Mouse (Mus musculus): ENCODE measurements at regions not wholly inside any gene's neighbourhood (a gene's known extent, or its start where the extent isn't known, plus 50 kb on each side); places are given as distances from the start of the nearest gene placed in this dataset.

DNA sequence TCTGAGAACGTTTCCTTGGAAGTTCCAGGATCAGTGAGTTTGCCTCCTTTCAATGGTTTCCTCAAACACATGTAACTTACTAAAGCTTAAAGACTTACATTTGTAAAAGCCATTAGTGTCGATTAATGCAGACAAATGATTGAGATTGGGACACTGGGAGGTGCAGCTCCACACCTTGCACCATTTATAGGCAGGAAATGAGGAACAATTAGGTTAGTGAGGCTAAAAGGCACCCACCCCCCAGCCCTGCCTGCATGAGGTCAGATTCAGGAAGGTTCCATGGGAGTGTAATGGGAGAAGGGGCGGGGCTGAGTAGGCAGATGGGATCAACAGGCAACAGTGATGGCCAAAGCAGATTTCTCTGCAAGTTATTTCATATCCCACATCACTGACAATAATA is 131.1 kb upstream of the Gm12728 start:
- Histone ChIP-seq H3K27ac (replicated peaks) (no peak overlapping the region), H3K9me3 (replicated peaks) (no peaks in the 10 kb centered on the region), H3K9ac (no peak overlapping the region), H3K4me1 (no peaks in the 10 kb centered on the region), H3K4me2 (replicated peaks) (no peak overlapping the region), H3K36me3 (no peaks in the 10 kb centered on the region), H3K27me3 (no peaks in the 10 kb centered on the region), H3K4me3 (replicated peaks) (no peak overlapping the region)
- ATAC-seq (ENCODE audit: insufficient number of reproducible peaks, low FRiP score, low TSS enrichment, low read depth), result no peak
- 42% methylated on average over 3 of the region's 3 CpGs for WGBS

GRCm38 (mm10) chr4:105676690-105677089 is 113.0 kb upstream of the Gm12728 start:
- no peak overlapping the region for H3K27ac ChIP-seq (replicated peaks)
- WGBS, result 60% methylated on average over 1 of the region's 1 CpGs
- H3K4me3 ChIP-seq (replicated peaks), result no peak overlapping the region

GRCm38 (mm10) chr4:105690716-105691115 is 99.0 kb upstream of the Gm12728 start:
- no peaks in the 10 kb centered on the region for H3K9me3 ChIP-seq (replicated peaks)
- no peak for ATAC-seq (ENCODE audit: insufficient number of reproducible peaks, low FRiP score, low TSS enrichment, low read depth)
- no peaks in the 10 kb centered on the region for H3K36me3 ChIP-seq
- H3K27ac ChIP-seq (replicated peaks), result no peak overlapping the region
- no peak overlapping the region for H3K4me3 ChIP-seq (replicated peaks)
- WGBS, result 33% methylated on average over 3 of the region's 3 CpGs
- H3K4me2 ChIP-seq (replicated peaks), result no peak overlapping the region
- H3K4me1 ChIP-seq, result no peaks in the 10 kb centered on the region
- H3K27me3 ChIP-seq, result no peaks in the 10 kb centered on the region
- no peak overlapping the region for H3K9ac ChIP-seq

More at GRCm38 (mm10) chr4:105676690-105677089, 113.0 kb upstream of the Gm12728 start:
- Histone ChIP-seq H3K9me3 (replicated peaks) (no peaks in the 10 kb centered on the region), H3K36me3 (no peaks in the 10 kb centered on the region), H3K4me1 (no peaks in the 10 kb centered on the region), H3K27me3 (no peaks in the 10 kb centered on the region), H3K9ac (no peak overlapping the region), H3K4me2 (replicated peaks) (no peak overlapping the region)
- no peak for ATAC-seq (ENCODE audit: insufficient number of reproducible peaks, low FRiP score, low TSS enrichment, low read depth)

GRCm38 (mm10) chr4:105692380-105692779 is 97.3 kb upstream of the Gm12728 start:
- Histone ChIP-seq H3K4me1 (0 out of 2 replicates have a peak, but pooled peaks cover 4% of the 10 kb centered on the region), H3K9me3 (replicated peaks) (no peaks in the 10 kb centered on the region), H3K4me3 (replicated peaks) (no peak overlapping the region), H3K9ac (no peak overlapping the region), H3K36me3 (no peaks in the 10 kb centered on the region), H3K27me3 (no peaks in the 10 kb centered on the region), H3K27ac (replicated peaks) (no peak overlapping the region), H3K4me2 (replicated peaks) (no peak overlapping the region)
- WGBS, result 67% methylated on average over 4 of the region's 4 CpGs
- ATAC-seq (ENCODE audit: insufficient number of reproducible peaks, low FRiP score, low TSS enrichment, low read depth), result no peak

GRCm38 (mm10) chr4:105695895-105696294 is 93.8 kb upstream of the Gm12728 start:
- no peaks in the 10 kb centered on the region for H3K27me3 ChIP-seq
- ATAC-seq (ENCODE audit: insufficient number of reproducible peaks, low FRiP score, low TSS enrichment, low read depth), result no peak
- H3K4me1 ChIP-seq, result 0 out of 2 replicates have a peak, but pooled peaks cover 5% of the 10 kb centered on the region
- H3K9me3 ChIP-seq (replicated peaks), result no peaks in the 10 kb centered on the region
- H3K9ac ChIP-seq, result no peak overlapping the region
- H3K27ac ChIP-seq (replicated peaks), result no peak overlapping the region
- WGBS, result 47% methylated on average over 2 of the region's 2 CpGs
- H3K36me3 ChIP-seq, result no peaks in the 10 kb centered on the region
- no peak overlapping the region for H3K4me3 ChIP-seq (replicated peaks)
- H3K4me2 ChIP-seq (replicated peaks), result no peak overlapping the region

DNA sequence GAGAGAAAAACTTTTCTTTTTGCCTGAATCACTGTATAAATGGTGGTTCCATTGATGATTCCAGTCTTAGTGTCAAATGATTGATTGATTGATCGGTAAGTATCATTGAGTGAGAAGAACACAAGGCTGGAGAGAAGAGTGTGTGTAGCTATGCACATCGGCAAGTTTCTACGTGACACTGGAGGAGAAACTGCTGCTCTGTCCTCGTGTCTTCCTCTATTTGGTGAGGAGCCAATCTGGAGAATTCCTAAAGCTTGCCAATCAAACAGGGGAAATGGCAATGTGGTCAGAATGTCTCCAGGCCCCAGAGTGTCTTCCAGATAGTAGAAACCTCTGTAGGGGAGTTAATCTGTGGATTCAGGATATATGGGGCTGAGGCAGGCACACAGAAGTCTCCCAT is 92.5 kb upstream of the Gm12728 start:
- Histone ChIP-seq H3K9me3 (replicated peaks) (no peaks in the 10 kb centered on the region), H3K4me3 (replicated peaks) (no peak overlapping the region), H3K27ac (replicated peaks) (no peak overlapping the region), H3K9ac (no peak overlapping the region), H3K4me1 (0 out of 2 replicates have a peak, but pooled peaks cover 5% of the 10 kb centered on the region), H3K36me3 (no peaks in the 10 kb centered on the region), H3K4me2 (replicated peaks) (no peak overlapping the region), H3K27me3 (no peaks in the 10 kb centered on the region)
- ATAC-seq (ENCODE audit: insufficient number of reproducible peaks, low FRiP score, low TSS enrichment, low read depth), result no peak
- WGBS, result 61% methylated on average over 4 of the region's 4 CpGs

GRCm38 (mm10) chr4:105702036-105702435 is 87.6 kb upstream of the Gm12728 start:
- no peak overlapping the region for H3K9ac ChIP-seq
- H3K27ac ChIP-seq (replicated peaks), result no peak overlapping the region
- no peaks in the 10 kb centered on the region for H3K36me3 ChIP-seq
- H3K4me2 ChIP-seq (replicated peaks), result no peak overlapping the region
- no peak for ATAC-seq (ENCODE audit: insufficient number of reproducible peaks, low FRiP score, low TSS enrichment, low read depth)
- no peak overlapping the region for H3K4me3 ChIP-seq (replicated peaks)
- no peaks in the 10 kb centered on the region for H3K27me3 ChIP-seq
- 55% methylated on average over 3 of the region's 3 CpGs for WGBS
- 0 out of 2 replicates have a peak, but pooled peaks cover 5% of the 10 kb centered on the region for H3K4me1 ChIP-seq
- H3K9me3 ChIP-seq (replicated peaks), result no peaks in the 10 kb centered on the region

- 77% methylated on average over 3 of the region's 3 CpGs for WGBS
- Histone ChIP-seq H3K27ac (replicated peaks) (no peak overlapping the region), H3K4me3 (replicated peaks) (no peak overlapping the region), H3K27me3 (no peaks in the 10 kb centered on the region), H3K4me1 (no peaks in the 10 kb centered on the region), H3K4me2 (replicated peaks) (no peak overlapping the region), H3K9ac (no peak overlapping the region), H3K9me3 (replicated peaks) (no peaks in the 10 kb centered on the region), H3K36me3 (no peaks in the 10 kb centered on the region)
- ATAC-seq (ENCODE audit: insufficient number of reproducible peaks, low FRiP score, low TSS enrichment, low read depth), result no peak
These were observed 86.3 kb upstream of the Gm12728 start for GRCm38 (mm10) chr4:105703408-105703807.

GRCm38 (mm10) chr4:105704271-105704670 is 85.4 kb upstream of the Gm12728 start:
- no peak overlapping the region for H3K4me3 ChIP-seq (replicated peaks)
- H3K9me3 ChIP-seq (replicated peaks), result no peaks in the 10 kb centered on the region
- H3K27me3 ChIP-seq, result no peaks in the 10 kb centered on the region
- no peak overlapping the region for H3K9ac ChIP-seq
- no peak overlapping the region for H3K4me2 ChIP-seq (replicated peaks)
- H3K4me1 ChIP-seq, result no peaks in the 10 kb centered on the region
- 0 out of 2 replicates have a peak, but pooled peaks have one; percentile 51 for ATAC-seq (ENCODE audit: insufficient number of reproducible peaks, low FRiP score, low TSS enrichment, low read depth)
- WGBS, result 78% methylated on average over 9 of the region's 9 CpGs
- H3K36me3 ChIP-seq, result no peaks in the 10 kb centered on the region
- H3K27ac ChIP-seq (replicated peaks), result no peak overlapping the region

GRCm38 (mm10) chr4:105705996-105706395 is 83.7 kb upstream of the Gm12728 start:
- Histone ChIP-seq H3K36me3 (no peaks in the 10 kb centered on the region), H3K27ac (replicated peaks) (no peak overlapping the region), H3K9ac (no peak overlapping the region), H3K9me3 (replicated peaks) (no peaks in the 10 kb centered on the region), H3K4me2 (replicated peaks) (no peak overlapping the region), H3K4me1 (no peaks in the 10 kb centered on the region), H3K27me3 (no peaks in the 10 kb centered on the region), H3K4me3 (replicated peaks) (no peak overlapping the region)
- no peak for ATAC-seq (ENCODE audit: insufficient number of reproducible peaks, low FRiP score, low TSS enrichment, low read depth)
- WGBS, result 67% methylated on average over 6 of the region's 6 CpGs

GRCm38 (mm10) chr4:105708080-105708796 is 81.4 kb upstream of the Gm12728 start:
- no peaks in the 10 kb centered on the region for H3K27me3 ChIP-seq
- no peak overlapping the region for H3K4me3 ChIP-seq (replicated peaks)
- H3K9ac ChIP-seq, result no peak overlapping the region
- H3K4me1 ChIP-seq, result no peaks in the 10 kb centered on the region
- no peak overlapping the region for H3K27ac ChIP-seq (replicated peaks)
- no peaks in the 10 kb centered on the region for H3K9me3 ChIP-seq (replicated peaks)
- H3K4me2 ChIP-seq (replicated peaks), result no peak overlapping the region
- WGBS, result 78% methylated on average over 13 of the region's 13 CpGs
- no peak for ATAC-seq (ENCODE audit: insufficient number of reproducible peaks, low FRiP score, low TSS enrichment, low read depth)
- no peaks in the 10 kb centered on the region for H3K36me3 ChIP-seq

DNA sequence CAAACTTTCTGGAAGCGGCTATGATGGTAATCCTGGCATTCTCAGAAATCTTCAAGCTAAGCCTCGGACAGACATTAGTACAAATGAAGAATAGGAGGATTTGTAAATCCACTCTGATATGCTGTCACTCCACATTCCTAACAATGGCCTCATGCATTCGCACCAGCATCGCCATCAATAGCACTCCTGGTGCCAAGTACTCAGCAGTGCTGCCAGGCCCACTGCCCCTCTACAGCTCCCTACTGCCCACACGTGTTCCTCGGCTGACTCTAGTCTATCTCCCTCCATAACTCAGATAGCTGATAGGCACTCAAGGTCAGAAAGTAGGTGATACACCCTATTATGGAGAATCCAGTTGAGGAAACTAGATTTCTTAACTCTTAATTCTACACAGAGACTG is 75.7 kb upstream of the Gm12728 start:
- Histone ChIP-seq H3K36me3 (no peaks in the 10 kb centered on the region), H3K4me2 (replicated peaks) (no peak overlapping the region), H3K9ac (no peak overlapping the region), H3K4me3 (replicated peaks) (no peak overlapping the region), H3K4me1 (no peaks in the 10 kb centered on the region), H3K9me3 (replicated peaks) (no peaks in the 10 kb centered on the region), H3K27me3 (no peaks in the 10 kb centered on the region), H3K27ac (replicated peaks) (no peak overlapping the region)
- ATAC-seq (ENCODE audit: insufficient number of reproducible peaks, low FRiP score, low TSS enrichment, low read depth), result no peak
- WGBS, result 90% methylated on average over 6 of the region's 6 CpGs

Measured in embryonic facial prominence, embryonic 15.5 days (tissue).